ENCODE assay signal across 14 mouse cellular contexts in the genomic region with DNA sequence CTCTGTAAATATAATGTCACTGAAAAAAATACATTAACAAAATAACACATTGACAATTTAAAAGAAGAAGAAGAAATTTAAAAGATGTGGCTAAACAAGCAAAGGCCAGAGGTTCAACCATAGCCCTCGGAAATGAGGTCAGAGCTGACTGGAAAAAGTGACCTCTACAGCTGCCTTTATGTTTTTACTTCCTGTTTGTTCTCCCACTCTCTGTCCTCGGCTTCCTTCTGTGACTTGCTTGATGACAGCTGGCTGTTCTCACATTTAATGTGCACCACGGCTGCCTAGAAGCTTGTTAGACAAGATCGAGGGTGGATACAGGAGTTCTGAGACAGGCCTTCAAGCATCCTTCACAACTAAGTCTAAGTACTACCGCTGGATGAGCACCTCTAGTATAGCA.
A peak's percentile ranks its signal among the peaks of the same experiment; 100 is the strongest.
DNase-seq lines count a peak whose midpoint lies in the region; ATAC-seq and TF ChIP-seq lines count a peak whose summit lies in the region.
"Had no signal": no experiment of that assay in that cellular context is flagged by ENCODE, and none has a peak within 500 bp of the region (broad histone marks: within the 10 kb centered on the region; RNA-seq: fewer than 3 reads in every experiment).

No protein-coding gene starts in this region.

- TF ChIP-seq POLR2A in cerebellum, adult 2 months (IDR thresholded peaks at IDR 0.05; ENCODE audit: borderline replicate concordance, insufficient read depth, low read length) = no peak

- TF ChIP-seq CTCF in gastrocnemius, adult 2 months (IDR thresholded peaks at IDR 0.05) = no peak
- no peak for TF ChIP-seq CTCF in midbrain, postnatal 0 days (IDR thresholded peaks at IDR 0.05)
- TF ChIP-seq CTCF in cerebellum, adult 2 months (IDR thresholded peaks at IDR 0.05; ENCODE audit: borderline replicate concordance, insufficient read depth, low read depth, low read length) = no peak

- no peak for DNase-seq in gastrocnemius, adult 2 months
- no peak for DNase-seq in gastrocnemius, adult 8-10 months (ENCODE audit: low spot score in 2 of 2)
- peak; percentile 18 for DNase-seq in 416B (ENCODE audit: low read depth)
- DNase-seq in kidney, adult 8-10 months = peak; percentile 19 to 48
- peak; percentile 35 to 60 for DNase-seq in kidney, postnatal 36 days
- no peak for DNase-seq in midbrain, postnatal 0 days (ENCODE audit: low spot score)
- no peak for DNase-seq in cerebellum, adult 2 months
- DNase-seq in MN1 (ENCODE audit: low spot score) = no peak
- DNase-seq: cerebellum, adult 8-10 months; midbrain, embryonic 14.5 days; thymus, postnatal 4 days had no signal

- H3K36me3 ChIP-seq in midbrain, postnatal 0 days (ENCODE audit: insufficient read depth, low read length) = no peaks in the 10 kb centered on the region
- H3K36me3 ChIP-seq: embryonic facial prominence, embryonic 10.5 days; hindbrain, embryonic 15.5 days had no signal

- intact Hi-C loops in gastrocnemius, adult 2 months (cut with DNase I) = no loop called here

- peak overlapping the region; percentile 69 for H3K27ac ChIP-seq in gastrocnemius, adult 2 months
- no peak overlapping the region for H3K27ac ChIP-seq in midbrain, postnatal 0 days (ENCODE audit: low read depth, low read length)
- H3K27ac ChIP-seq in cerebellum, adult 2 months (ENCODE audit: insufficient read depth, low read length) = no peak overlapping the region
- H3K27ac ChIP-seq: embryonic facial prominence, embryonic 10.5 days; hindbrain, embryonic 15.5 days had no signal

- ATAC-seq in midbrain, postnatal 0 days (ENCODE audit: low FRiP score) = no peak

- no peak overlapping the region for H3K4me3 ChIP-seq in gastrocnemius, adult 2 months
- no peak overlapping the region for H3K4me3 ChIP-seq in midbrain, postnatal 0 days (ENCODE audit: low read depth, low read length)
- no peak overlapping the region for H3K4me3 ChIP-seq in cerebellum, adult 2 months (replicated peaks; ENCODE audit: insufficient read depth, low read depth, low read length)
- H3K4me3 ChIP-seq: embryonic facial prominence, embryonic 10.5 days; erythroblast, embryonic 14.5 days; hindbrain, embryonic 15.5 days had no signal

- H3K9ac ChIP-seq in midbrain, postnatal 0 days (replicated peaks; ENCODE audit: low read length, poor library complexity, severe bottlenecking) = no peak overlapping the region
- H3K9ac ChIP-seq: hindbrain, embryonic 15.5 days had no signal

- 78% methylated on average over 5 of the region's 5 CpGs for WGBS in midbrain, postnatal 0 days
- 74% methylated on average over 5 of the region's 5 CpGs for WGBS in cerebellum, adult 2 months

- no peak overlapping the region for H3K4me2 ChIP-seq in midbrain, postnatal 0 days (ENCODE audit: low read depth, low read length, poor library complexity, severe bottlenecking)
- H3K4me2 ChIP-seq: hindbrain, embryonic 15.5 days had no signal

- no peaks in the 10 kb centered on the region for H3K4me1 ChIP-seq in midbrain, postnatal 0 days (ENCODE audit: insufficient read depth, low read length)
- 0 out of 2 replicates have a peak, but pooled peaks cover 2% of the 10 kb centered on the region for H3K4me1 ChIP-seq in cerebellum, adult 2 months (ENCODE audit: control insufficient read depth, insufficient read depth, low read length)
- H3K4me1 ChIP-seq: hindbrain, embryonic 15.5 days had no signal

- H3K9me3 ChIP-seq in midbrain, postnatal 0 days (ENCODE audit: low read length) = no peaks in the 10 kb centered on the region
- H3K9me3 ChIP-seq: embryonic facial prominence, embryonic 10.5 days; hindbrain, embryonic 15.5 days had no signal

- H3K27me3 ChIP-seq in midbrain, postnatal 0 days (ENCODE audit: insufficient read depth, low read length) = no peaks in the 10 kb centered on the region
- no peaks in the 10 kb centered on the region for H3K27me3 ChIP-seq in cerebellum, adult 2 months (ENCODE audit: control insufficient read depth, insufficient read depth, low read length)
- H3K27me3 ChIP-seq: hindbrain, embryonic 15.5 days had no signal

Comparison
In these comparisons a context has a peak if more than half of its experiments do, and no peak if none do; other contexts are left out.
1. DNase-seq: peak in 416B (single experiment), kidney, adult 8-10 months (2 of 2) and kidney, postnatal 36 days (2 of 2); none in gastrocnemius, adult 2 months (single experiment), gastrocnemius, adult 8-10 months (0 of 2), midbrain, postnatal 0 days (single experiment), cerebellum, adult 2 months (0 of 2) and MN1 (single experiment).